Comparison of ENCODE assay signal across 7 mouse cellular contexts in genomic region chr9:53669680-53670219, GRCm38 (mm10). TPM values are rescaled to one million over a fixed set of nuclear protein-coding genes. Genes with fewer than 3 reads are reported as not detected.
DNase-seq lines count a peak whose midpoint lies in the region; ATAC-seq and TF ChIP-seq lines count a peak whose summit lies in the region.

Gene Cul5 (minus strand): TSS chr9:53670014.

- peaks cover 0 to 28% of the 10 kb centered on the region in 2 experiments; a peak in 2 of 4 replicates for H3K36me3 ChIP-seq in MEL (ENCODE audit: control insufficient read depth in 1 of 2, insufficient read depth in 2 of 2, low read length in 2 of 2)
- H3K36me3 ChIP-seq in forebrain, postnatal 0 days (ENCODE audit: insufficient read depth): no peaks in the 10 kb centered on the region
- no peaks in the 10 kb centered on the region for H3K36me3 ChIP-seq in hindbrain, embryonic 14.5 days (replicated peaks; ENCODE audit: control insufficient read depth, insufficient read depth)
- H3K36me3 ChIP-seq in megakaryocyte, embryonic 14.5 days (replicated peaks; ENCODE audit: low read length): no peaks in the 10 kb centered on the region

- H3K9me3 ChIP-seq in MEL (replicated peaks; ENCODE audit: insufficient read depth, low read length): no peaks in the 10 kb centered on the region
- no peaks in the 10 kb centered on the region for H3K9me3 ChIP-seq in forebrain, postnatal 0 days (ENCODE audit: low read length)
- no peaks in the 10 kb centered on the region for H3K9me3 ChIP-seq in hindbrain, embryonic 14.5 days (ENCODE audit: control insufficient read depth, low read length)
- H3K9me3 ChIP-seq in megakaryocyte, embryonic 14.5 days: no peaks in the 10 kb centered on the region

- intact Hi-C loops in left cerebral cortex, adult 2 months (cut with DNase I): loop anchor here (5.0 to 10.0 kb wide), 3 partner anchors 153 to 1622 kb away; partner anchors contain the start of gene Rdx

- peak in 1 of 2 experiments; percentile 61; a peak in 2 of 4 replicates for TF ChIP-seq POLR2A in MEL (IDR thresholded peaks at IDR 0.05; ENCODE audit: control insufficient read depth in 1 of 2, insufficient read depth in 1 of 2, low read depth in 1 of 2, low read length in 2 of 2, poor library complexity in 1 of 2)
- no peak for TF ChIP-seq POLR2A in bone marrow, adult 2 months (IDR thresholded peaks at IDR 0.05; ENCODE audit: borderline replicate concordance, control insufficient read depth, low read depth, low read length)

- peak within 1 kb of the TSS; percentile 51 for H3K9ac ChIP-seq in MEL (ENCODE audit: control insufficient read depth, low read depth, low read length, poor library complexity, severe bottlenecking)
- no peak within 1 kb of the TSS for H3K9ac ChIP-seq in forebrain, postnatal 0 days
- H3K9ac ChIP-seq in hindbrain, embryonic 14.5 days: no peak within 1 kb of the TSS

- no peak; the same call in 1 of the 2 replicates for TF ChIP-seq RAD21 in MEL (IDR thresholded peaks at IDR 0.05; ENCODE audit: low read depth, low read length)

- no peak for ATAC-seq in forebrain, postnatal 0 days
- no peak for ATAC-seq in hindbrain, embryonic 14.5 days (ENCODE audit: low FRiP score)

- WGBS in bone marrow, adult 2 months: 42% methylated on average over 5 of the region's 5 CpGs
- 52% methylated on average over 5 of the region's 5 CpGs for WGBS in forebrain, postnatal 0 days
- WGBS in hindbrain, embryonic 14.5 days: 56% methylated on average over 5 of the region's 5 CpGs

- peak in 1 of 3 experiments; percentile 51; a peak in 2 of 6 replicates for TF ChIP-seq CTCF in MEL (IDR thresholded peaks at IDR 0.05 in 2 of 3, conservative IDR thresholded peaks at IDR 0.05 in 1 of 3; ENCODE audit: control insufficient read depth in 1 of 3, insufficient read depth in 1 of 3, low read depth in 2 of 3, low read length in 3 of 3, poor library complexity in 1 of 3, severe bottlenecking in 1 of 3)
- no peak for TF ChIP-seq CTCF in bone marrow, adult 2 months (IDR thresholded peaks at IDR 0.05; ENCODE audit: control insufficient read depth, insufficient read depth, low read length)
- peak; percentile 21; the same call in 1 of the 2 replicates for TF ChIP-seq CTCF in forebrain, postnatal 0 days (IDR thresholded peaks at IDR 0.05; ENCODE audit: low read depth)
- TF ChIP-seq CTCF in left cerebral cortex, adult 2 months (IDR thresholded peaks at IDR 0.05): peak; percentile 37

- peaks cover 6 to 11% of the 10 kb centered on the region in 2 experiments; a peak in 2 of 4 replicates for H3K4me1 ChIP-seq in MEL (ENCODE audit: control insufficient read depth in 1 of 2, insufficient read depth in 2 of 2, low read length in 2 of 2)
- H3K4me1 ChIP-seq in bone marrow, adult 2 months (ENCODE audit: control insufficient read depth, insufficient read depth, low read length): peaks cover 2% of the 10 kb centered on the region; the same call in 1 of the 2 replicates
- H3K4me1 ChIP-seq in forebrain, postnatal 0 days (ENCODE audit: insufficient read depth): peaks cover 11% of the 10 kb centered on the region; the same call in 1 of the 2 replicates
- H3K4me1 ChIP-seq in hindbrain, embryonic 14.5 days (replicated peaks; ENCODE audit: control insufficient read depth, insufficient read depth, low read length): peaks cover 21% of the 10 kb centered on the region
- H3K4me1 ChIP-seq in megakaryocyte, embryonic 14.5 days: peaks cover 64% of the 10 kb centered on the region

- H3K4me2 ChIP-seq in forebrain, postnatal 0 days (ENCODE audit: low read depth): no peak within 1 kb of the TSS
- H3K4me2 ChIP-seq in hindbrain, embryonic 14.5 days (replicated peaks): no peak within 1 kb of the TSS

- peaks cover 22% of the 10 kb centered on the region for H3K79me2 ChIP-seq in MEL (ENCODE audit: control insufficient read depth, insufficient read depth, low read length, poor library complexity)

- no peak for TF ChIP-seq EP300 in MEL (IDR thresholded peaks at IDR 0.05; ENCODE audit: low read depth in 1 of 2, low read length in 2 of 2)

- H3K27ac ChIP-seq in MEL (ENCODE audit: control insufficient read depth, low read depth, low read length): peak within 1 kb of the TSS; percentile 28; the same call in 1 of the 2 replicates
- no peak within 1 kb of the TSS for H3K27ac ChIP-seq in bone marrow, adult 2 months (ENCODE audit: control insufficient read depth, insufficient read depth, low read depth, low read length, poor library complexity)
- no peak within 1 kb of the TSS for H3K27ac ChIP-seq in forebrain, postnatal 0 days (ENCODE audit: low read depth, low read length)
- H3K27ac ChIP-seq in hindbrain, embryonic 14.5 days: no peak within 1 kb of the TSS
- H3K27ac ChIP-seq in left cerebral cortex, adult 2 months: no peak within 1 kb of the TSS

- no peaks in the 10 kb centered on the region; a peak in 1 of 4 replicates for H3K27me3 ChIP-seq in MEL (ENCODE audit: control insufficient read depth in 1 of 2, insufficient read depth in 2 of 2, low read length in 2 of 2)
- H3K27me3 ChIP-seq in forebrain, postnatal 0 days (ENCODE audit: insufficient read depth, low read length): no peaks in the 10 kb centered on the region
- no peaks in the 10 kb centered on the region for H3K27me3 ChIP-seq in hindbrain, embryonic 14.5 days (ENCODE audit: control insufficient read depth, insufficient read depth, low read length)
- no peaks in the 10 kb centered on the region for H3K27me3 ChIP-seq in megakaryocyte, embryonic 14.5 days (replicated peaks)

- H3K4me3 ChIP-seq in MEL (ENCODE audit: control insufficient read depth in 1 of 2, insufficient read depth in 1 of 2, low read depth in 2 of 2, low read length in 2 of 2): peak within 1 kb of the TSS; percentile 36 to 41
- no peak within 1 kb of the TSS for H3K4me3 ChIP-seq in bone marrow, adult 2 months (replicated peaks; ENCODE audit: control insufficient read depth, low read depth, low read length)
- H3K4me3 ChIP-seq in forebrain, postnatal 0 days (ENCODE audit: low read depth, low read length): no peak within 1 kb of the TSS
- no peak within 1 kb of the TSS for H3K4me3 ChIP-seq in hindbrain, embryonic 14.5 days (replicated peaks; ENCODE audit: low read length)
- H3K4me3 ChIP-seq in left cerebral cortex, adult 2 months: no peak within 1 kb of the TSS
- peak within 1 kb of the TSS; percentile 83 for H3K4me3 ChIP-seq in megakaryocyte, embryonic 14.5 days (replicated peaks)

- peak; percentile 89 for DNase-seq in MEL (ENCODE audit: low read depth, low spot score)
- peak; percentile 17 for DNase-seq in forebrain, postnatal 0 days
- DNase-seq in hindbrain, embryonic 14.5 days (ENCODE audit: low spot score): no peak
- no peak for DNase-seq in left cerebral cortex, adult 2 months (ENCODE audit: extremely low spot score in 1 of 2, low spot score in 2 of 2)
- DNase-seq in spleen, adult 18-20 months: peak; percentile 15 to 66

TF ChIP-seq in MEL, 35 proteins besides CTCF, POLR2A, EP300 and RAD21 (continues in another document):
- TF ChIP-seq NELFE (IDR thresholded peaks at IDR 0.05; ENCODE audit: low read depth, low read length) (no peak), USF1 (IDR thresholded peaks at IDR 0.05; ENCODE audit: low read depth, low read length) (no peak), UBTF (IDR thresholded peaks at IDR 0.05; ENCODE audit: borderline replicate concordance, insufficient read depth, low read depth, low read length) (no peak), POLR2AphosphoS5 (IDR thresholded peaks at IDR 0.05; ENCODE audit: borderline replicate concordance, low read depth, low read length) (no peak), RCOR1 (IDR thresholded peaks at IDR 0.05; ENCODE audit: low read depth, low read length) (no peak), E2F4 (IDR thresholded peaks at IDR 0.05; ENCODE audit: borderline replicate concordance, low read depth, low read length) (no peak), HCFC1 (IDR thresholded peaks at IDR 0.05; ENCODE audit: low read depth, low read length) (no peak), SIN3A (IDR thresholded peaks at IDR 0.05; ENCODE audit: low read length) (no peak), ZMIZ1 (IDR thresholded peaks at IDR 0.05; ENCODE audit: low read depth, low read length) (no peak), ETS1 (IDR thresholded peaks at IDR 0.05; ENCODE audit: low read depth, low read length) (no peak), TBP (IDR thresholded peaks at IDR 0.05; ENCODE audit: low read depth, low read length) (no peak), ZKSCAN1 (IDR thresholded peaks at IDR 0.05; ENCODE audit: low read depth, low read length) (no peak), MYB (IDR thresholded peaks at IDR 0.05; ENCODE audit: low read depth, low read length) (no peak), CHD2 (IDR thresholded peaks at IDR 0.05; ENCODE audit: low read length) (peak; percentile 22; the same call in 1 of the 2 replicates), BHLHE40 (IDR thresholded peaks at IDR 0.05; ENCODE audit: borderline replicate concordance, low read depth, low read length) (no peak), SMC3 (IDR thresholded peaks at IDR 0.05; ENCODE audit: low read depth, low read length) (peak; percentile 21; the same call in 1 of the 2 replicates), ELF1 (IDR thresholded peaks at IDR 0.05; ENCODE audit: low read depth, low read length) (no peak), MXI1 (IDR thresholded peaks at IDR 0.05; ENCODE audit: low read depth, low read length) (no peak), KAT2A (conservative IDR thresholded peaks at IDR 0.05; ENCODE audit: low read depth, low read length) (no peak), JUND (IDR thresholded peaks at IDR 0.05; ENCODE audit: low read depth, low read length) (no peak), MAX (IDR thresholded peaks at IDR 0.05; ENCODE audit: low read length) (no peak), USF2 (IDR thresholded peaks at IDR 0.05; ENCODE audit: borderline replicate concordance in 1 of 2, insufficient read depth in 1 of 2, low read depth in 1 of 2, low read length in 2 of 2) (no peak), ZNF384 (IDR thresholded peaks at IDR 0.05; ENCODE audit: low read depth, low read length) (no peak), CHD1 (IDR thresholded peaks at IDR 0.05; ENCODE audit: low read depth, low read length) (no peak), TAL1 (IDR thresholded peaks at IDR 0.05; ENCODE audit: low read length) (no peak)

RNA-seq across cellular contexts. Expression of gene Cul5, which starts in this region (rescaled TPM):
- 30.7 and 30.8 TPM in 2 replicates for total RNA-seq in MEL (2012; rRNA removed)
- polyA plus RNA-seq in MEL (2012; ENCODE audit: insufficient read depth in 1 of 2, insufficient read length in 2 of 2, low read depth in 1 of 2, low replicate concordance in 2 of 2, missing spikeins in 1 of 2): 10 to 100 TPM; 24.5 to 32.0 TPM
- 8.6 and 13.0 TPM in 2 replicates for polyA plus RNA-seq in bone marrow, adult 2 months (2011; ENCODE audit: insufficient read depth, insufficient read length, low replicate concordance, missing spikeins)
- total RNA-seq in forebrain, postnatal 0 days (2014; rRNA removed): 59.3 and 72.5 TPM in 2 replicates
- 25.2 and 40.9 TPM in 2 replicates for polyA plus RNA-seq in forebrain, postnatal 0 days (2015; fragmentation: Nextera tagmentation; extraction: Ambion mirVana)
- polyA plus RNA-seq in hindbrain, embryonic 14.5 days (2014; fragmentation: Nextera tagmentation; extraction: Ambion mirVana): 59.9 and 62.2 TPM in 2 replicates
- 10 to 100 TPM; 53.3 to 54.2 TPM for total RNA-seq in left cerebral cortex, adult 2 months (2021)
- 3.2 and 5.8 TPM in 2 replicates for polyA plus RNA-seq in megakaryocyte, embryonic 14.5 days (2012; ENCODE audit: insufficient read depth, low replicate concordance)

Comparison
In these comparisons a context has a peak if more than half of its experiments do, and no peak if none do; other contexts are left out.
1. DNase-seq: peak in MEL (single experiment), forebrain, postnatal 0 days (single experiment) and spleen, adult 18-20 months (2 of 2); none in hindbrain, embryonic 14.5 days (single experiment) and left cerebral cortex, adult 2 months (0 of 2).
2. H3K4me3 ChIP-seq: peak in MEL (2 of 2) and megakaryocyte, embryonic 14.5 days (single experiment); none in bone marrow, adult 2 months (single experiment), forebrain, postnatal 0 days (single experiment), hindbrain, embryonic 14.5 days (single experiment) and left cerebral cortex, adult 2 months (single experiment).